Mouse (Mus musculus): ENCODE data around the gene Ints13.
A peak's percentile ranks its signal among the peaks of the same experiment; 100 is the strongest.
"Not testable (repeated sequence)": the region's sequence is repeated elsewhere in the genome, so short reads cannot be mapped to it uniquely, and the experiment has no call there.

Gene Ints13

DNA sequence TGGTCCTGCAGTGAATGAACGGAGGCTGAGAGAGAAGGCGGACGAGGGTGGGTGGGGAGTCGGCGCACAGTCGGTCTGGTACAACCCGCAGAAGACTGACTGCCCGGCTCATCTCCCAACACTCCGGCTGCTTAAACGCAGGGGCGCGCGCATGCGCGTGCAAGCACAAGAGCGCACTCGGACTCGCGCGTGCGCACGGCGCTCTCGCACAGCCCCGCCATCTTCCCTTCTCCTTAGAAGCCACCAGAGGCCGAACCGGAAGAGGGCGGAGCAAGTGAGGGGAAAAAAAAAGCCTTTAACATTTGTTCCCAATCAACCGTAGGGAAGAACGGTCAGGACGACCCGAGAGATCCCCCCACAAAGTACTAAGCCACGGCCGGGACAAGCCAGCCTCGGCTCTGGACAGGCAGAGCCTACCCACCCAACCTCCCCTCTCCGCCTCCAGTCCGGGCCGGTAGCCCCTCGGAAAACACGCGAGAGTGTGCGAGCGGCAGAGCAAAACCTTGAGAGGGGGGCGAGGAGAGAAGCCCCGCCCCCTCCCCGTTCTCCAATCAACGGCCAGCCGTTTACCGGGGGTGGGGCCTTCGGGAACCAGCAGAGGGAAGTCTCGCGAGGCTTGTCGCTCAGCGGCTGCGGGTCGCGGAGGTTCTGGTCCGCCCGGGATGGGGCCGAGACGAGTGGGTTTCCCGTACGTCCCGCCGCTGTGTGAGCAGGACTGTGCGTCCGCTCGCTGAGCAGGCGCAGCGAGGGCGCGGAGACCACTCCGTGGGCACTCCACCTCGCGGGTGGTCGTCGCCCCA is at the start of gene Ints13:
Gene Ints13 (minus strand): TSS at position 526 of the 800 bp plus-strand sequence.
- DNase-seq (ENCODE audit: low spot score in 2 of 2): peak; percentile 91 to 96

DNA sequence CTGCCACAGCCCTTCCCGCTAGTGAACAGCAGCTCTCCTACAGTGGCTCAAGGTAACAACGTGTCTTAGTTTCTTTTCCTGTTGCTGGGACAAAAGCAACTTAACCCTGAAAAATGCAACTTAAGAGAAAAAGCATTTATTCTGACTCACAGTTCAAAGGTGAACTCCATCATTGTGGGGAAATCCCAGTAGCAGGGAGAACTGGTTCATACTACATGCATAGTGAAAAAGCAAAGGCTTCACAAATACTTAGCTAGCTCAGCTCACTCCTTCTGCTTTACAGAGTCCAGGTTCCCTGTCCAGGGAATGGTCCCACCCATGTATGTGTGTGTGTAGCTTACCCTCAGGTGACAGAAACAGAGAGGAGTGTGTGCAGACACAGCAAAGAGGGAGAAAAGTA is 39.0 kb upstream of the Ints13 start:
- DNase-seq (ENCODE audit: low spot score in 2 of 2): no peak

DNA sequence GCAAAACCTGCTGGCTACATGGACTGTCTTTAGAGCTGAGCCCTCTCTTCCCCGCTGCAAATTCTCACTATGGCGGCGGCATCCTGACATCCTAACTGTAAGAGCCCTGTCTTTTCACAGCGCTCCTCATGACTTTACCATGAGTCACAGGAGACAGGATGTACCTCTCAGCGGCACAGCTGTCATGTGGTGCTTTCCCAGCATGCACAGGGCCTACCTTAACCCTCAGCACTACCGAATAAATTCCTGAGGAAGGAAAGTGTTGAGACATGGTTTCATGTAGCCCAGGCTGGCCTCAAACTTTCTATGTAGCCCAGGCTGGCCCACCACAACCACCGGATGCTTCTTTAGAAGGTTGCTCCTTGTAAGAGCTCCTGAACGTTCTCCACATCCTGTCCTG is 38.3 kb upstream of the Ints13 start:
- no peak for DNase-seq (ENCODE audit: low spot score in 2 of 2)

DNA sequence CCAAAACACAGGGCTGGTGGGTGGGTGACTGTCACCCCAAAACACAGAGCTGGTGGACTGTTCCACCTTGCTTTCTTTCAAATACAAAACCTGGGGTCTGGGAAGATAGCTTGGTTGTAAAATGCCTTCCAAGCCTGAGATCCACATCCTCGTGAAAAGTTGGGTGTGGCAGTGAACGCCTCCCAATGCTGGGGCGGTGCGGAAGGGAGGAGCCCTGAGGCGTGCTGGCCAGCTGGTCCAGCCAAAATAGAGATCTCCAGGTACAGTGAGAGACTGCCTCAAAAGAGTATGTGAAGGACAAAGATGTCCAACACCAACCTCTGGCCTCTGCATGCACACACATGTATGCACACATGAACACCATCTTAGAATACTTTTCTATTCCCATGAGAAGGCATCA is 36.9 kb upstream of the Ints13 start:
- DNase-seq (ENCODE audit: low spot score in 2 of 2): no peak

DNA sequence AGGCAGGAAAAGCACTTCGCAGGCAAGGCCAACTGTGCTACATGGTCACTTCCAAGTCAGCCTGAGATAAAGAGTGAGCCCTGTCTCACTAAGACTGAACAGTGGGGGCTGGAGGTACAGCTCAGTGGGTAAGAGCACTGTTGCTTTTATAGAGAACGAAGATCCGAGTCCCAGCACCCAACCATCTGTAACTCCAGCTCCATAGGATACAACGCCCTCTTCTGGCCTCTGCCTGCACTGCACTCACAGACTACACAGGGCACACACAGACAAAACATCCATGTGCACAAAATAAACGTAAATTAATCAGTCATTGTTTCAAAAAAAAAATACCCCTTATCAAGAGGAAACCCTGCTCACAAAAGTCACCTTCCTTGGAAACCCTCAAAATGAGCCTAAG is 36.3 kb upstream of the Ints13 start:
- DNase-seq (ENCODE audit: low spot score in 2 of 2): no peak

DNA sequence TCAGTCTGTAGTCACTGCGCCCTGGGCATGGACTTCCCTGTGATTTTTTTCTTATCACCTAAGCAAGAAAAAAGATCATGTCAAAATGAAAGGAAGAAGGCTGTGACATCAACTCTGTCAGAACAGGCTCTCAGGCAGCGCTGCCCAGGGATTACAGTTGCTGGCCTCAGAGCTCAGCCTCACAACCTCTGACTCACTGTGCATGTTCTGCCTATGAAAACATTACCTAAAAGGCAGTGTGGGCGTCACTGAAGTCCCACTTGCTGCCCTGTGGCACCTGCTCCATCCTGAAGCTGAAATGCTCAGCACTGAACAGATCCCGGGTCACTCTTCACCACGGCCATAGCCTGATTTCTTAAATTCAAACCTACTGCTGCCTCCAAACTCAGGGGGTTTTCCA is 35.1 kb upstream of the Ints13 start:
- DNase-seq (ENCODE audit: low spot score in 2 of 2): no peak

DNA sequence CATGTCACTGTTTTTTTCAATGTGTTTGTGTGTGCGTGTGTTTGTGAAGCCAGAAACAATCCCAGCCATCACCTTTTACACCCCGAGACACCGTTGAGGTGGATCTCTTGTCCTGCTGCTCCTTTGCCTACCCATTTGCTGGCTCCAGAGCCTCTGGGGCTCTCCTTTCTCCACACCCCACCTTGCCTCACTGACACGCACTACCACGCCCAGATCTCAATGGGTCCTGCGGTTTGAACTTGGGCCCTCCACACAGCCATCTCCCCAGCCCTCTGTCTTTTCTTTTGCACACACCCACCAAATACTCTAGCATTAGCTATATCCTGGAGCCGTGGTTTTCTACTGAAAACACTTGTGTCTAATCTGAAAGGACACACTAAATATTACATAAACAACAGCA is 34.3 kb upstream of the Ints13 start:
- no peak for DNase-seq (ENCODE audit: low spot score in 2 of 2)

DNA sequence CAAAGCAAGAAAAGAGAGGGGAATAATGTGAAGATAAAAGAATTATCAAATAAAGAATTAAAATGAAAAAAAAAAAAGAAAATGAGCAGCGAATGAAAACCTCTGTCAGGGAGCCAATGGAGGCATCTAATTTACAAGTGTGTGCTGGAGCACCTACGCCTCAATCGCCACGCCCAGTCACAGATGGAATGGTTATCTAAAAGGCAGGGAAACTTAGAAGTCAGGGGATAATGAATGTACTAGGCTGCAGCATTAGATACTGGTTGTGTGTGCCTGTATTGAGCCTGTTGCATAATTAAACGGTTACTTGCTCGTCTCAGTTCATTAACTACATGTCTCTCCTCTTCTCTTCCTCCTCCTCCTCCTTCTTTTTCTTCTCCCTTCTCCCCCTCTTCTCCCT is 33.8 kb upstream of the Ints13 start:
- no peak for DNase-seq (ENCODE audit: low spot score in 2 of 2)

DNA sequence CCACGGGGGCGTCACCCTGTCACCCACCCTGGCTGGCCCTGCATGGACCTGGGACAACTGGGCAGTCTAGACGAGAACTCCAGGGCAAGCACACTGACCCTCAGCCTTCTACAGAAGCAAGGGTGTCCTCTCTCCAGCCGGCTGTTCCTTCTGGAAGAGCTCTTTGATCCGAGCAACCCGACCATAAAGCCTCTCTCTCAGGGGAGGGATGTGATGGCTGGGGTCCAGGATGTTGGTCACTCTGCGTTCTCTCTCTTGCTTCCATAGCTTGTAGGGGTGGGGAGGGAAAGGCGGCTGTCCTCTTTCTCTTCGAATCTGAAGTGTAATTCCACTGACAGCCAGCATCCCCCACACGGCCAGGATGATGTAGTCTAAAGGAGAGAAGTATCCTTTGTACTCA is 26.0 kb upstream of the Ints13 start:
- DNase-seq (ENCODE audit: low spot score in 2 of 2): peak in 1 of 2 experiments; percentile 11

DNA sequence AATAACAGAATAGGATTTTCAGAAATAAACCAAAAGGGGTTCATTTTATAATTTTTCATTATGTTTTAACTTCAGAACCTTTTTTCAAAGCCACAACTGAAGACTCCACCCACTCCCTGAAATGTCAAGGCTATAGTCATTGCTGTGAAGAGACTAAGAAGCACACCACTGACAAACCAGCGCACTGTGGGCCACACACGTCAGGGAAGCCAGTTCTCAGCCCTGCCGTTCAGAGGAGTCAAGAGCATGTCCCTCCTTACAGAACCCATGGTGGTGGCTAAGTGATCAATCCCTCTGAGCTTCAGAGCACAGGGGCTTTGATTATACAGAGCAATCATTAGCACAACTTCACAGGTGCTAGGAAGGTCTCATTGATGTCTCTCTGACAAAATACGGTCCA is 25.0 kb upstream of the Ints13 start:
- DNase-seq (ENCODE audit: low spot score in 2 of 2): no peak

DNA sequence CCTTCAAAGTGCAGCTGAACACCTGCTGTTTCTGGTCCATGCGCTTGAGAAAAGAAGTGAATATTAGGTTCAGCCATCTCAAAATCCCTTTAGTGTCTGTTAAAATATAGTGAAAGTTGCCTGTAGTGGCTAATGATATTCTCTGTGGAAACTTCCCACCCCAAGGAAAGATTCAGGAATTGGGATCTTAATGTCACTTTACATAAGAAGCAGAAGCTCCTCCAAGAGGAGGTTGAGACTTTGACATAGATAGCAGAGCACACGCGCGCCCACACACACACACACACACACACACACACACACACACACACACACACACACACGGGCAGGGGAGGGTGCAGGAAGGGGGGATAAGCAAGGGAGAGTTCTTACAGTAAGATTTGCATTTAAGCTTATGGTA is 7.5 kb upstream of the Ints13 start:
- no peak for DNase-seq (ENCODE audit: low spot score in 2 of 2)

DNA sequence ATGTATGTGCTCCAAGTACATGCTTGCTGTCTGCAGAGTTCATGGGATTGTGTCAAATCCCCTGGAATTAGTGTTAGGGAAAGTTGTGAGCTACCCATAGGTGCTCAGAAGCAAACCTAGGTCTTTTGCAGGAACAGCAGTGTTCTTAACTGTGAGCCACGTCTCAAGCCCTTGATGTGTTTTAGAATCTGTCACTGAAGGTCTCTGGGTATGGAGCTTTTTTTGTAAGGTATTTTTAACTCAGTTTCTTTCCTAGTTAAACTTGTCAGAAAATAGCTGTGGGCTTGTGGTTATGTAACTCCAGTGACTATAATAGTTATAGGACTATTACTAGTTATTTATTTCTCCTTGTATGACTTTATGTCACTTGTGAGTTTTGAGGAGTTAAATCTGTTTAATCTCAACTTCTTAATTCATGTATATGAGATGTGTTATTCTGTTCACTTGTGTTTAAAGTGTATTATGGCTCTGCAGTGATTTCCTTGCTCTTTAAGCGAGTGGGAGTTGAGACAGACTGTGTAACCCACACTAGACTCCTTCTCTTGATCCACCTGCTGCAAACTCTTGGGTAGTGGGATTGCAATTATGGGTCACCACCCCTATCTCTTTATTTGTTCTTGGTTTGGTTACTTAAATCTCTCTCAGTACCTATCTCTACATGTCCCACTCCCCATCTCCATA is 5.9 kb upstream of the Ints13 start:
- DNase-seq (ENCODE audit: low spot score in 2 of 2): no peak

DNA sequence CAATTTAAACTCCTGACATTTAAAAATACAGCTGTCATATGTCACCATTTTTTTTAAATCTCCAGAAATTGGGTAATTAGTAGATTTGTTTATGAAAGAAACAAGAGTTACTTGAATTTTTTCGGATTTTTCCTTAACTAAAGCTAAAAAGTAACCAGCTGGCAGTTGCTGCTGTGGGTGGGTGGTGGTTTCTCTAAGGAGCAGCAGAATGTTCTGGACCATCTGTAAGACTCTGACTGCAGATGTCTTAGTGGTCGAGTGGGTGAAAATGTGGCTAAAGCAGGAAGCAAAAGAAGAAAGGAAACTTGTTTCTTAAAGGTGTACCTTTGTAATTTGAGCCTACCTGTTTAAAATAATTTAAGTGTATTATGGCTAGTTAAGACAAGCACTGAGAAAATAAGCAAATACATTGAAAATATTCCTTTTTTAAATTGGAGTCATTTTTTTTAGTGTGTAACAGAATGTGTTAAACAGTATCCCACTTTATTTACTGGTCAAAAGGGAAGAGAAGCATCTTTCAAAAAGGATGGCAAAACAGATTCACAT is 2.8 kb upstream of the Ints13 start:
- DNase-seq (ENCODE audit: low spot score in 2 of 2): no peak

DNA sequence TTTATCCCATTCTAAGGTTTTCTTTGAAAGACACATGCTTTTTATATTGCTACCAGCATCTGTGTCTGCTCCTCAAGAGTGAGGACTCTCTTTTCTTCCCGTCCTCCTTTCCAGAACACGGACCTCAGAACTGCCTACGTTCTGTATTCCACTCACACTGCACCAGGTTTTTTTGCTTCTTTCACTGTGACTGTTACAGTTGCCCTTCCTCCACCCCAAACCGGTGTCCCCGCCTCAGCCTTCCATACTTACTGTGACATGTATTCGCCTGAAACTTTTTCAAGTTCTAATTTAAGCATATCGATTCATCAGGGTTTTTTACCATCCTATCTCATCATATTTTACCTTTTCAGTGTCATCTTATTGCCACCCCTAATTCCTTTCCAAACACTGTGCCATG is 951 bp upstream of the Ints13 start:
- DNase-seq (ENCODE audit: low spot score in 2 of 2): no peak

DNA sequence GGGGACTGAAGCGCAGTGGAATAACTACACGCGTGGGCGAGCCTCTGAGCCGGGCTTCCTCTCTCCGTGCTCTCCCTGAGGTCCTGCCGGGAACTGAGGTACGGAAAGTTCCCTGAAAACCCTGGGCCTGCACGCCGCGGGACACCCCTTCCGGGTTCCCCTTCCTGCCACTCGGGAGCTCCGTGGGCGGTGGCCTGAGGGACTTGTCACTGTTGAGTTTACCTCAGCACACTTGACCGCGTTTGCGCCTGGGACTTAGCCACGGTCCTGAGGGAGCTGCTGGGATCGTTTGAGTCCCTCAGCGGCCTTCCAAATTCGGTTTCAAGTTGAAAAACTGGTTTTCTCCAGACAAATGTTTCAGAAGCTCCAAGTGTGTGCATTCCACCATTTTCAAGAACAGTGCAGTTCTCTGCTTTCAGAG is 486 bp upstream of the Ints13 start:
- no peak for DNase-seq (ENCODE audit: low spot score in 2 of 2)

DNA sequence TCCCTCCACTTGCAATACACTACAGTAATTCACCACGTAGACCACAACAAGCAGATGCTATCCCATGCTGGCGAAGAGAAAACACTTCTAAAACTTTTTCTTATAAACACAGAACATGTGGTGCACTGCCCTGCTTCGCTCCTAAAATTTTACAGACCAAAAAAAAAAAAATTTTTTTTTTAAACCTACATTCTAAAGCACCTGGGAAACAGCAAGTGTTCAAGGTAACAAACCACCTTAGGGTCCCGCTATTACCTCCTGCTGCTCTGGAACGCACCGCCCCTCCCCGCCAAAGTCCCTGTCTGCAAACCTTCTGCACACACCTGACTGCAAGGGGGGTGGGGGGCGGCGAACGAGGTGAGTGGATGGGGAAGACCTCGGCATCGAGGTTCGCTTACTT is 732 bp downstream of the Ints13 start, which contains the start of gene Fgfr1op2:
Gene Fgfr1op2 (plus strand): TSS at position 301 of the 400 bp plus-strand sequence.
- DNase-seq (ENCODE audit: low spot score in 2 of 2): no peak

DNA sequence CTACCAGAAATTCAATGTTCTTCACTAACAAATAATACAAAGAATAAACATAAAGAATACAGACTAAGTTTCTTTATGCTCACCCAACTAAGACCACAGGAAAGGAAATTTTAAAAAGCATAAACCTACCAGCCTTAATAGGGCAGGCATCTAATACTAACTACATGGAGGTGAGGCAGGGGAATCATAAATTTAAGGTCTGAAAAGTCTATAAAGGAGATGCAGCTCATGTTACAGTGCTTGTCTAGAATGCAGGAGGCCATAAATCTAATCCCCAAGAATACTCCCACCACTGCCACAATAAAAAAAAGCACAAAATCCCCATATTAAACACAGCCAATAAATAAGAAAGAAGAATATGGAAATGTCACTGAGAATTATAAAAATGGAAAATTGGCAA is 5.6 kb downstream of the Ints13 start:
- DNase-seq (ENCODE audit: low spot score in 2 of 2): no peak

DNA sequence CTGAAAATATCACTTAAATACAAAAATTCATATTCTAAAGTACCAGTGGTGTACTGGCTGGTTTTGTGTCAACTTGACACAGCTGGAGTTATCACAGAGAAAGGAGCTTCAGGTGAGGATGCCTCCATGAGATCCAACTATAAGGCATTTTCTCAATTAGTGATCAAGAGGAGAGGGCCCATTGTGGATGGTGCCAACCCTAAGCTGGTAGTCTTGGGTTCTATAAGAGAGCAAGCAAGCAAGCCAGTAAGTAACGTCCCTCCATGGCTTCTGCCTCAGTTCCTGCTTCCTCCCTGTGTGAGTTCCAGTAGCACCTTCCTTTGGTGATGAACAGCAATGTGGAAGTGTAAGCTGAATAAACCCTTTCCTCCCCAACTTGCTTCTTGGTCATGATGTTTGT is 15.2 kb downstream of the Ints13 start:
- DNase-seq (ENCODE audit: low spot score in 2 of 2): not testable (repeated sequence)

DNA sequence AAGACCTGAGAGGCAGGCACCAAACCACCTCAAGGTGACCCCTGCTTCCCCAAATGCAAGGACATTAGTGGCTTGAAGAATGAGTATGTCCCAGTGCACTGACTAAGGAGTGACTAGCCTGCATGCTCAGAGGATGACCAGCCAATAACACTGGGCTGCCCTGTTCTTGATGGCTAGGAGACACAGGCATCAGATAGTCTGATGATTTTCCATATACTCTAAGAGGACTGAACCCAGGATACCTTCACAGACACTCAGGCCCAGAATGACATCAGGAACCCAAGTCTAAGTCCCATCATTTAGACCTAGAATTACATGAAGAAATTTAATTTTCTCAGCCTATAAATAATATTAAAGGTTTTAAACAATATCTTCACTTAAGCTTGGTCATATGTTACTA is 26.3 kb downstream of the Ints13 start:
- DNase-seq (ENCODE audit: low spot score in 2 of 2): no peak

DNA sequence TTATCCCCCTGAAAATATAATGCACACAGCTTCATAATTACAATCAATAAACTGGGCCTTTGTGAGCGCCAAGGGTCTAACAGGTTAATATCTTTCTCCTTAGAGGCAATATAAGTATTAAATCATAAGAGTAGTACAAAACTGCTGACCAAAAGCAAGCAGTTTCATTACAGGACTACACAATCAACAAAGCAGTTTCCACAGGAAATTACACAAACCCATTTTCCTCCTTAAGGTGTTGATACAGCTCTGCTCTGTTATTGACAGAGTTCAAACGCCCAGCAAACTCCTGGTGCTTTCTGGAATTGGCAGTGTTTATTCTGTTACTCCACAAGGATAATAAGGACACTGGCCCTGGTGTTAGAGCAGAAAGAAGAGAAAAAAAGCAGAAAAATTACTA is 27.2 kb downstream of the Ints13 start:
- DNase-seq (ENCODE audit: low spot score in 2 of 2): no peak

DNA sequence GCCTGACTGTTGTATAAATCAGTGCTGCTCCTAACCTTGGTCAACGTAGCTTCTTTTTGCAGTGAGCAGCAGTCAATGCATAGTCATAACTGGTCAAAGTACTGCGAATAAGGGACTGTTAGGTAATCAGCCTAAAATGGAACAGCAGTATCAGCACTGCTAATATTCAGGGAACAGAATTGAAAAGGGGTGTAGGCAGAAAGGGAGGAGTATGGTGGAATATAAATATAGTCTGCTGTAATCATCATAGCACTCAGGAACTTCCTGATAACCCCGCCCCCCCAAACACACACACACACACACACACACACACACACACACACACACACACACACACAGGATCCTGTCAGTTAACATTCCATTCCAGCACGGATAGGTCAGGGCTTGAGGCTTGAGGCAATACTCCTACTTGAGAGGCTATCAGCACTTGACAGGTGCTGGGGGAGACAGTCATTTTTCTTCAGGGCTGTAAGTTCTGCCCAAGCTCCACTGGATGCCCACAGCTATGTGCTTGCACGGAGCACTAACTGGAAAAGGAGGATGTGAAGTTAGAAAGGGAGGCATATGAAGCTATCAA is 32.3 kb downstream of the Ints13 start:
- DNase-seq (ENCODE audit: low spot score in 2 of 2): no peak

DNA sequence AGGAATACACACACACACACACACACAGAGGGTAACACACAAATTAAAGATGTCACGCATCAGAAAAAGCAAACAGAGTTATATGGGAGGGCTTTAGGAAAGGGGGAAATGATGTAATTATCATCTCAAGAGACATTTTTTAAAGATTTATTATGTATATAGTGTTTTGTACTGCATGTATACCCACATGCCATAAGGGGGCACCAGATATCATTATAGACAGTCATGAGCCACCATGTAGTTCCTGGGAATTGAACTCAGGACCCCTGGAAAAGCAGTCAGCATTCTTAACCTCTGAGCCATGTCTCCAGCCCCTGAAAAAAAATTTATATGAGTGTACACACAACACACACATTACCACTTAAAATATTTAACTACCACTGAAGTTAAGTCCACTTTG is 33.0 kb downstream of the Ints13 start:
- DNase-seq (ENCODE audit: low spot score in 2 of 2): no peak

DNA sequence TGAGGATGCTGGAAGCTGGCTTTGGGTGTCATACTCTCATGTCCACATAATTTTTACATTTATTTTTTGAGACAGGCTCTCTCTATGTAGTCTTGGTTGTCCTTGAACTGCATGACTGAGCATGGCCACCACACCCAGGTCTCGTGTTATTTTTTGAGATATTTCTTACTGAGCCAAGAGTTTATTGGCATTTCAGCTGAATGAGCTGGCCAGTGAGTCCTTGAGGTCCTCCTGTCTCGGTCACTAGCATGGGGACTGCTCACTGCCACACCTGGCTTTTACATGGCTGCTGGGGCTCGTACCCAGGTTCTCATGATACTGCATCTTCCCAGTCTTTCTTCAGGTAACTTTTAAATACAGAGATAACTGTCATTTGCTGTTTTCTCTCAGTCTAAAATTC is 37.2 kb downstream of the Ints13 start:
- no peak for DNase-seq (ENCODE audit: low spot score in 2 of 2)
